Mouse (Mus musculus) frontal cortex, postnatal 10 days (tissue): ENCODE data around the gene Chst8.
A peak's percentile ranks its signal among the peaks of the same experiment; 100 is the strongest.

Experiments
- DNase-seq, 2 experiments: peaks; one replicate each; pipeline ENCODE4 v3.0.0; 2022; ENCODE audit warnings: low spot score in 2 of 2, mixed read lengths in 1 of 2

The Chst8 gene

DNA sequence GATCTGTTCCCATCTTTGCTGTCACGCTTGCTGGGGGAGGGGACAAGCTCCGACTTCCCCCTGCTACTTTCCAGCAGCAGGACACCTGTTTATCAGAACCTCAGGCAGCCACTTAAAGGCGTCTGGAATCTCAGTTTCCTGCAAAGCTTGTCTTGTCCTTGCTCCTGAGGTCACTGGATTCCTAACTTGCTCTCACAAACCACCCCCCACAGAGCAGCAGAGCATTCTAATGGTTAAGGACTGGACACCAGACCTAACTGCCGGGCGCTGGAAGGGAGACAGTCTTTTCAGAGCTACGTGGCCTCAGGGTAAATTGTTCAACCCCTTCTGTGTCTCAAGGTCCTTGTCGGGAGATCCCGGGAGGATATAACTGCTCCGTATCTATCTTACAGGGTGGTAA lies 143.2 kb downstream of the Chst8 start:
- DNase-seq, result no peak

DNA sequence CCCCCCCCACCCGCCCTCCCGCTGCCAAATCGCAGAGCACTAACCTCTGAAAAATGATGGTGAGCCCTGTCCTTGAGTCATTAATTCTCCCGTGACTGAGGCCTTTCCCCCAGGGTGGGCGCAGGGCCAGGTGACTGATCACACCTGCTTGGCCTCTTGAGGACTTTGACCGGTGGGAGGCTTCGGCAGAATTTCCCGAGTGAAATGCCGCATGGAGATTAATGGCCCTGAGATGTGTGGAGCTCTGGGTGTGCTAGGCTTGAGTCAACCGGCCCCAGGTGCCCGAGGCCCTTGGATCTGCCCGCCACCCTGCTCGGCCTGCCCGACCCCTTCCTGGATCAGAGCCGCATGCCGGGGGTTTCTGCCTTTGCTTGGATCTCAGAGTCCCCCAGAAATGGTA lies 144.6 kb downstream of the Chst8 start:
- no peak for DNase-seq

DNA sequence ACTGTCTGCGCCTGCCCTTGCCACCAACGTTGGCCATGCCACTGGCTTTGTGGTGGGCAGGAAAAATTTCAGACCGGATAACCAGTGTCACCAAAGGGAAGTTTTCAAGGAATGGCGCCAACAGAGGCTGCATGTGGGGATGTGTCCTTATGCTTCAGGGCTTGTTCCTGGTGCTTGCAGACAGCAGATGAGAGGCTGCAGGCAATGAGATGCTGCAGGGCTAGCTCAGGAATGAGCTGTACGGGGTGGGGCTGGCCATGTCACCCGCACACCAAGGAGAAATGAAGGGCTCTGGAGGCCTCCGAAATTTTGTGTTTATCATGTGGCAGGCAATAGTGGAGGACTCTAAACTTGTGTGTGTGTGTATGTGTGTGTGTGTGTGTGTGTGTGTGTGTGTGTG lies 149.4 kb downstream of the Chst8 start:
- no peak for DNase-seq

DNA sequence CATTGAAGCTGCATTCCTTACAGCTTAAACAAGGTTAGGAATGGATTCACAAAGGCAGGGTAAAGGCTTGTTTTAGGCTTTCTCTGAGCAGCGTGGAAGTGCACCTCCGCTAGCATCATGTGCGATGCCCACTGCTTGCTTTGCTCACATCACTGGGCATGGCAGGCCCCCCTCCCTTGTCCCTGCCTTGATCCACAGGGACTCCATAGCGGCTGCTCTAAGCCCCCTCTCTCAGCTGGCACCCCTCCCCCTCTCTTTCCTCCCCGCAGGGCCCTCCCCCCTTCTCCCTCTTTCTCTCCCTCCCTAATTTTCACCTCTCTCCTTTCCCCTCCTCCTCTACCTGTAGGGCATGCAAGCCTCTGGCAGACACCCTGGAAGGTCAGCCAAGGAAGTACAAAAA lies 150.3 kb downstream of the Chst8 start:
- DNase-seq, result no peak

DNA sequence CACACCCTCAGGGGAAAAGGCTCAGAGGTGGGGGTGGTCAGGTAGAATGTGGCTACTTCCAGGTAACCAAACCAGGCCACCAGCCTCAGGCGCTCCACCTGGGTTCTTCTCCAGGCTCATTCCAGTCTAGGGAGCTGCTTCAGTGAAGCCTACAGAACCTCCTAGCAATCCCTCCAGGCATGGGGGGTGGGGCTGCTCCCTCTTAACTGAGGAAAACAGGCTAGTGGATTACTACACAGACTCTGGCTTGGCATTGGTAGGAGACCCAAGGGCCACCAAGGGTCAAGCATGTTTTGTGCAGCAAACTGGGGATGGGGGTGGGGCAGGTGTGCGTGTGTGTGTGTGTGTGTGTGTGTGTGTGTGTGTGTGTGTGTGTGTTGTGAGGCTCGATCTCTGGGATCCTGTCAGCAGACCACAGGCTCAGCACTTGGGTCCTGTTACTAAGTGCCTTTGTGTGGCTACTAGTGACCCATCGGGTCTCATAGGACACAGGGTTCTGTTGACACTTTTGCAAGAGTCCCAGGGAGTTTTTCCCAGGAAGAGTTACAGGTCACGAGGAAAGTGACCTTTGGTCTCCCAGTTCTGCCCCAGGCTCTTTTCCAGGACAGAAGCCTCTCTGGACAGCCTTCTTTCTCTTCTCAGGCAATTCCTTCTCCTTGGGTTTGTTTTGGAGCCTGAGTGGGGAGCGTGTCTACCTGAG lies 153.0 kb downstream of the Chst8 start:
- no peak for DNase-seq

DNA sequence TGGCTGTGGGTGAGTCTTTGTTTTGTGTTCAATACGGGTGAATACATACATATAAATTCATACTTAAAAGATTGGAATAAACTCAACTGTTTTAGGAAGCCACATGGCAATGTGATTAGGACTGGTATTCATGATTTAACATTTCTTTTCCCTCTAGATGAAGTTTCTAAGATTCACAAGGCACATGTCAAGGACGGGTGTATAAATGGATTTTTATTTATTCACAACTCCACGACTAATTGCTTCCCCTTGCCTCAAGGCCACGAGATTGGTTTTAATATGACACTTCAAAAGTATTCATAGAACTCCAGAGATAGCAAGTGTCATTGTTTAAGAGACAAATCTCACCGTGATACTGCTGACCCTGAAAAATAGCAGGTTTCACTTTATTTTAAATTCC lies 155.9 kb downstream of the Chst8 start, which contains the start of gene Kctd15:
Gene Kctd15 (minus strand): TSS at position 101 of the 400 bp plus-strand sequence.
- DNase-seq, result no peak

DNA sequence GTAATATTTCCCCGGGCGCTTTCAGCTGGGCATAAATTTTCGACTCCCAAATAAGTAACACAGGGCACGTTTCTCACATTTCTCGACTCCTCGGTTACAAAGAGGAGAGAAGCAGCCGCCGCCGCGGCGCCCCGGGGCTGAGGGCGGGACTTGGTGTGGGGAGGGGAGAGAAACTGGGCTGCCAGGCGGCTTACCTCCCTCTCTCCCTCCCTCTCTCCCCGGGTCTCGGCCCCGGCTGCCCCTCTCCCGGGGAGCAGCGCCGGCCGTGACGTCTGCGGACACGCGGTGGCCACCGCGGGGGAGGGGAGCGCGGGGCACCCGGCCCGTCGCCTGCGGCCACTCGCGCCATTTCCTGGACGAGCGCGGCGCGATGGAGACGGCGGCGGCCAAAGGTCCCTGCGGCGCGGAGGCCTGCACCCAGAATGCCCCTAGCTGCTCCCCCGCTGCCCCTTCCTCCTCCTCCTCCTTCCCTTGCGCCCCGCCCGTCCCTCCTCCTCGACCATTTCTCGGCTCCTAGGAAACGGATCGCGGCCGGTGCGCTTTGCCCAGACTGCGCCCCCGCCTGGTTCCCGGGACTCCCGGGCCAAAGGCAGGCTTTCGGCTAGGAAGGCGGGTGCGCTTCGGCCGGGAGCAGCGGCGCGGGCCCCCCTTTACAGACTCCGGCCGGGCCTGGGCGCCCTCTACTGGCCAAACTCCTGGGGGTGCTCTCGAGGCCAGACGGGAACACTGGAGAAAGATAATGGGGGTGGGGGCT lies 157.2 kb downstream of the Chst8 start:
- DNase-seq, result peak; percentile 73 to 85

DNA sequence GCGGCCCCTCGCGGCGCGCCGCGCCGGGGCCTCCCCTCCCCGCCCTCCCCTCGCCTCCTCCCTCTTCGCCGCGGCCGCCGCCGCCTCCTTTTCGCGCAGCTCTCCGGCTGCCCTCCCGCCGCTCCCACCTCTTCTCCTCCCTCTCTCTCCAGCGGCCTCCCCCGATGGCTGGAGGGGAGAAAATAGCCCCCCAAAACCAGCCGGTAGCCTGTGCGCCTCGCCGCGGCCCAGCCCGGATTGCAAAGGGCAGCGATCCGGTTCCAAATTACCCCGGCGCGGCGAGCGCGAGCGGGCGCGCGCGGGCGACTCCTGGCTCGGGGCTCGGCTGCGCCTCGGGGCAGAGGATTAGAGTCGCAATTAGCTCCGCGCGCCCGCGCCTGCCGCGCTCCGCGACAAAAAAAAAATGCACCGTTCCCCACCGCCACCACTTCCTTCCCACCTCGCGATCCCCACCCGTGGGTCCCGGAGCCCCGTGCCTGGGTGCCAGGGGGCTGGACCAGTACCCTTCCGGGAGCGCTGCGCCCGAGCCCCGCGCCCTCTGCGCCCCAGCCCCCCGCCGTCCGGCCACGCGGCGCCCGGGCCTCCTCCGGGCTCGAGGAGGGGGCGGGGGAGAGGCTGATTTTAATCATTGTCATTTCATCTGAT lies 157.9 kb downstream of the Chst8 start:
- peak; percentile 39 to 68 for DNase-seq

DNA sequence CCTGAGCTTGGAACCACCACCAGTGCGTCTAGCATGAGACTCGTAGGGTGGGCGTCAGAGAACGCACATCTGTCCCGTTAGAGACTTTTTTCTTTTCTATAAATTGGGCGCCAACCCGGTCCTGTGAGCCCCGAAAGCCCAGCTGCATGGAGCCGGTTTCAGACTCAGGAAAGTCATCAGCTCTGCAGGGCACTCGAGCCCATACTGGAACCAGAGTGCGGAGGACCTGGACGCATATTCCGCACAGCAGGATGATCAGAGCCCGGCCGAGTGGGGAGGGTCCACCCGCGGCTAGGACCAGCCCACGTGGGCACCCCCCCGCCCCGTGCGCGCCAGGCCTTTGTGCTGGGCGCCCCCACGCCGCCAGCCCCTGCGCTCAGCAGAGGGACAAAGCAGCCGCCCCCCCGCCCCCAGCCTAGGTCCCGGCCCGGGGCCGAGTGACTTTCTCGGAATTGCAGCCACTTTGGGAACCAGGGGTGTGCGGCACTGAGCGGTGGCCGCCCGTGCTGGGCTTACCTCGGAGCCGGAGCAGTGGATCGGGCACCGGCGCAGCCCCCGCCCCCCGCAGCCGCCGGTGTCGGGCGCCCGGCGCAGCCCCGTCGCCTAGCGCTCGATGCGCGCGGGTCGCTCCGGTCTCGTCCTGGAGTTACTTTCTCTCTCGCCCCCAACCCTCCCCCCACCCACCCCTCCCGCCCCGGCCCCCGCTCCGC lies 158.6 kb downstream of the Chst8 start:
- peak in 1 of 2 experiments; percentile 34 for DNase-seq

DNA sequence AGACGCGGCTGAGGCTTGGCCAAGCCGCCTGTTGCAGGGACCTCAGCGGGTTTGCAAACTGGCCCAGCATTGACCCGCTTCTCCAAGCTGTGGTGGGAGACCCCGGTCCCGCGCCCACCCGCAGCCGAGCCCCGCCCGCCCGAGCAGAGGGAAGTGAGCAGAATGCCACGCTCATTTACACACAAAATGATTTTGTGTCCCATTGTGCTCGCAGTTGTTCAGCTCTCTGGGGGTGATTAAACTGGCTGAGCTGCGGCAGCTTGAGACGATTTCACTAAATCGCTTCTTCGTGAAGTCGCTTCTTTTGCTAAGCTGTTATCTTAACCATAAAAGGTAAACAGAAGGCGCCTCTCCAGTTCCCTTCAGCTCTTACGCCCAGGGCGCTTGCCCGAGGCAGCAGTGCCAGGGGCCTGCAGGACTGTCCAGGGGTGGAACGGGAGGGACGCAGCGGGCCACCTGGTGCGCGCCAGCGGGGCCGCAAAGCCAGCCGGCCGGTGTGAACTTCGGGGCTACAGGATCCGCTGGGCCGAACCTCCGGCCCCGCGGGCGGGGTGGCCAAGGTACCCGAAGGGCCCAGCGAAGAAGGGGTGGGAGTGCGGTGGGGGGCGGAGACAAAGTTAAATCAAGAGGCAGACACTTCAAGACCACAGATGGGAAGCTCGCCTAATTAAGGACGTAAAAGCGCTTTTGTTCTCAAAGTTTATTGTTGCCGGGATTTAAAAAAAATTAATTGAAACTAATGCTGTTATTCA lies 159.6 kb downstream of the Chst8 start:
- DNase-seq, result no peak

DNA sequence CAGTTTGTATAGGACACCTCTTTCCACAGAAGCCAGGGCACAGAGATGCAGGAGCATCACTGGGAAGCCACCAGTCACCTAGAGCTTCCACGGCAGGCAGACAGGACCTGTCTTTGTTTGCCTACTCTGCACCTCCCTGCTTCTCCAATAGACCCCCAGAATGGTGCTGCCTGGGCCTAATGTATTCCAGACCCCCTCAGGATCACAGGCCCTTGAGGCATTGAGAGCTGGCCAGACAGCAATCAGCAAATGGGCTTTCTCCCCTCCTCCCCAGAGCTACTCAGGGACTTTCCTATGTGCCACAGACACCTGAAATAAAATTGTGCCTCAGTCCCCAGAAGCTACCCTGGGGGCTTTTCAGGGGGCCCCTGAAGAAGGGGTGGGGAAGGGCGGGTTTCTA lies 161.1 kb downstream of the Chst8 start:
- DNase-seq, result no peak

DNA sequence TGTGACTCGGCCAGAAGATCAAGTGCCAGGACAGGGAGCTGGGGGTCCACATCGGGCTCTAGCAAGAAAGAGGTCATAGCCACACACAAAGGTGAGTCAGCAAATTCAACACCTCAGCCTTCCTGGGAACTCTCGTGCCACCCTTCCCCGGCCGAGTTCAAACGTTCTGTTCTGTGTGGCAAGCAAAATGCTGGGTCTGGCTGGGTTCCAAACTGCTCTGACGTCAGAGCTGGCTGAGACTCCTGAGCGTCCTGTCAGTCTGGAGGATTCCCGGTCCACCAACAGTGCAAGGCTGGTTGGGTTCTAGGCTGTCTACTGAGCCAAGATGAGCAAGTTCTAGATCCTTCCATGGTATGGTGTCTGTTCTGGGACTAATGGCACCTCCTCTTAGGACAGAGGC lies 165.5 kb downstream of the Chst8 start:
- peak in 1 of 2 experiments; percentile 41 for DNase-seq

DNA sequence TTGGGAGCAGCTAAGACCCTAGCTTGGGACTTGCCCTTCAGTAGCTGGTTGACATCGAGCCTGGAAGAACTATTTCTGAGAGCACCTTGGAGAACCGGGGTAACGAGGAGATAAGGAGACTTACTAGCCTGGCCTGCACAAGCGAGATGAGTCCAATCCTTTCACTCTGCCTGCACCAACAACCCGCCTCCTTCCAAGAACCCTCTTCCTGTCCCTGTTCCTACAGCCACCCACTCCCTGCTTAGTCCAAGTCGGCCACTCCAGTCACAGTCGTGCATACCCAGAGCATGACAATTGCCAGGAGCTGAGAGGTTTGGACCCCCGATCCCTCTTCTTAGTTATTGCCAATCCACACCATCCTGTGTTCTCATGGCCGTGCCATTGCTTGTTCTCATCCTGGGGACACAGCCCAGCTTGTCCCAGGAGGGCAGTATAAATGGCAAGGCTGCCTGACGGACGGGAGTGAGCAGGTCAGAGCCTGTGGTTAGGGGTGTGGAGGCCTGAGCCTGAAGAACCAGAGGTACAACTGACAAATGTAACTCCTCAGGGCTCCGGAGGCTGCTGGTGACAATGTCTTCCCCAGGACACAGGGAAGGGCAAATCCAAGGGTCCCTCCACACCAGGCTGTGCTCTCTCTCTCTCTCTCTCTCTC lies 166.2 kb downstream of the Chst8 start:
- DNase-seq, result no peak

DNA sequence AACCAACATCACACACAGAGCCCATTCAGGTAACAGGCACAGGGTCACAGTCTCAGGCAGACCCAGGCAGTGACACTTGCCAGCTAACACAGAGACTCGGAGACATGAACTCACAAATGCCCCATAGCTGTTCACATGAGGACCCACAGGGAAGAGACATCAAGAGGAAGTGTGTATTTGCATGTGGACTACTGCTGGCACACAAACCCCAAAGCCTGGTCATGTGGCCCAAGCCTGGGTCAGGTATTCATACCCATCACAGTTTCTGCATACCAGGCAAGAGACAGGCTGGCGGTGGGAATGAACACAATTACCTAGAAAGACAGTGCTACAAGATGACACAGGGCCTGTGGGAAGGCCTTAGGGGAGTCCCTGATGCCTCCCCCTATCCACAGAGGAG lies 166.9 kb downstream of the Chst8 start:
- no peak for DNase-seq

DNA sequence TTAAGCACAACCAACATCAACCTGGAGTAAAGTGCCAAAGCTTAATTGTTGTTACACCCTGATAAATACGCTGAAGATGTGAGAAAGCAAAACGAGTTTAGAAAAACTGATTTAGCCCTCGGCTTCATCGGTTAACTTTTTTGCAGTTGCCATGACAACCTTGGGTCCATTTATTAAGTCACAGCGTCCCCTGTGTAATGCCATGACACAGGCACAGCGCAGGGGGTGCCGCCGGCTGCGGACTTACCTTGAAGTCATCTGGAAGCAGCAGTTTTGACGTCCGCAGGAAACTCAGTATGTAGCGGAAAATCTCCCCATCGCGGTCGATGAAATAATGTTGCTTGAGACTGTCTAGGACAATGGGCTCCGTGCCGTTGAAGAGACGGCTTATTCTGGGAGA lies 167.9 kb downstream of the Chst8 start:
- DNase-seq, result no peak

DNA sequence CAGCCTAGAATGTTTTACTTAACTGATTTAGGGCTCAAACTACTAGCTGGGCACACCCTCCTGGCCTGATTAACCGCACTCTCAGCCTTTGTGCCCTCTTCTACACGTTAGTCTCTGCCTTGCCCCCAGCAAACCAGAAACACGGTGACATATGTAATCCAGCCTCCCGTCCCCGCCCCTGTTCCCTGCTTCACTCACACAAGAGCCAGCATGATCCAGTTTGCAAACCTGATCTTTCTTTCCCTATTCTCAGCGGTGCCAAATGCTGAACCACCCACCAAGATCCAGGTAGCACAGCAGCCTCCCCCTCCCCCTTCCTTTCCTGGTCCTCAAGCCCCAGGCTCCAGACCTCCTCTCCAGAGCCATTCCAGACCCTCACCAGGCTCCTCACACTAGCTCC lies 169.2 kb downstream of the Chst8 start:
- no peak for DNase-seq

DNA sequence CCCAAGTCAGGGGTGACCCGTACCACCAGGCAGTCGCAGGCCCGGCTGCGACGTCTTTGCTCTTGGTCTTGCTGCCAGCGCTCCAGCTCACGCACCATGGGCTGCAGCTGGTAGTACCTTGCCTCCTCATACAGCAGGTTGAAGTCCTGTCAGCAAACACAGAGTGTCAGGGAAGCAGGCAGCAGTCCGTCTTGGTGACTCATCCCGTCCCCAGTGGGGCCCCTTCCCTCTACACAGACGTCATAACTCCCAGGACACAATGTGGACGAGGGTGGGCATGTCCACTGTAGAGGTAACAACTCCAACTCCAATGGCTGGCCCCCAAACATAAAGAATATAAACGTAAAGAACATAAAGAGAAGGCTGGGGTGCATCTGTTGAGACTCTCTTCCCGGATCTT lies 170.5 kb downstream of the Chst8 start:
- DNase-seq, result no peak

DNA sequence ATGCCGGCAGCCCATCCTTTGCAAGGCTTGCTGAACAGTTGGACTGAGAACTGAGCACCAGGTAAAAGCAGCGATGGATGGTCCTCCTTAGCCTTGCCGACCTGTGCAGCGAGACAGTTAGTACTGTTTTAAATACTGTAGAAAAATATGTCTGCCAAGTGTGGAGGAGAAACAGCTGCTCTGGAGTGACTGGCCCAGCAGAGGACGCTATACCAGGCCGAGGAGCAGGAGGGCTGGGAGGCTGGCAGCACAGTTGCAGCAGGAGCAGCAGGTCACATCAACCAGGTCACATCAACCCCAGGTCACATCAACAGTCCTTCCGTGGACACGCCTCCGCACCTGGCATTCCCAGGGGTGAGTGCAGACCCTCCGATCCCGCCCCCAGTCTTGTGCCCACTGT lies 172.7 kb downstream of the Chst8 start:
- no peak for DNase-seq

DNA sequence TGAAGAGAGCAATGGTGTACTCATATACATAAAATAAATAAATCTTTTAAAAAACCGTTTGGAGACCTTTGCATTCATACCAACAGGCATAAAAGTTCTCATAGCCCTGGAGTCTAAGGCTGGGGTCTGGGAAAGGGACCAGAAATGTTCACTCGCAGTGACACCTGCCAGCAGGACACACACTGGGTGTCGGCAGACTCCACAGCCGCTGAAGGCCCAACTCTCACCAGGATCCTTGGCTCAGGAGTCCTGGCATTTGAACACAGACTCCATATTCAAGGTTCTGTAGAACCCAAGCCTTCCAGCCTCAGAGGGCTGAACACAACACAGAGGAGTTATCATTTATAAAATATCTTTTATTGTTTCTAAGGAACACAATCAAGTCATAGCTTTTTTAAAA lies 175.8 kb downstream of the Chst8 start:
- no peak for DNase-seq

DNA sequence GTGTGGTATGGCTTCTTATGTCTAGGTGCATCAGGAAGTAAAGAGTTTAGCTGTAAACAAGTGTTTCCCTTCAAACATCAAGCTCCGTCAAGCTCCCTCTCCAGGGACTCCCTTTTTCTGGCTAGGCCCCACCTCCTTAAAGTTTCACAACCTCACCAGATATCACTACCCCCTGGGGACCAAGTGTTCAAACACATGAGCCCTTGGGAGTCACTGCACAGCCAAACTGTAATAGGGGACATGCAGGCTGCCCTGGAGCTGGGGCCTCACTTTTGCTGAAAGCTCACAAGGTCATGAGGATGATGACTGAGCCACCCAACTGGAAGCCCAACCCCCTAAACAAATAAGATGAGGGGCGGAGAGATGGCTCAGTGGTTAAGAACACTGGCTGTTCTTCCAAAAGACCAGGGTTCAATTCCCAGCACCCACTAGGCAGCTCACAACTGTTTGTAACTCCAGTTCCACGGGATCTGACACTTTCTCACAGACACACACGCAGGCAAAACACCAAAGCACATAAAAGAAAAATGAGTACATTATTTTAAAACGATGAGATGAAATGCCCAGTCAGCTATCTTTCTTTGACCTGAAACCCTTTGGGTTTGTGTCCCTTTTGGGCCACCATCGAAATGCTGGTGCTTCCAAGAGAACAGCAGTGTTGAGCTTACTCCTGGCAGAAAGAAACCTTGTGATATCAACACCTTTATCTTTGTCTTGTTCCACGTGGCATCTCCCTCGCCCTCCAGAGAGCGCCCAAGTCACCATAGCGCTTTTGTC lies 179.4 kb downstream of the Chst8 start:
- no peak for DNase-seq
